8 mouse cellular contexts compared by ENCODE assay signal in the genomic region with DNA sequence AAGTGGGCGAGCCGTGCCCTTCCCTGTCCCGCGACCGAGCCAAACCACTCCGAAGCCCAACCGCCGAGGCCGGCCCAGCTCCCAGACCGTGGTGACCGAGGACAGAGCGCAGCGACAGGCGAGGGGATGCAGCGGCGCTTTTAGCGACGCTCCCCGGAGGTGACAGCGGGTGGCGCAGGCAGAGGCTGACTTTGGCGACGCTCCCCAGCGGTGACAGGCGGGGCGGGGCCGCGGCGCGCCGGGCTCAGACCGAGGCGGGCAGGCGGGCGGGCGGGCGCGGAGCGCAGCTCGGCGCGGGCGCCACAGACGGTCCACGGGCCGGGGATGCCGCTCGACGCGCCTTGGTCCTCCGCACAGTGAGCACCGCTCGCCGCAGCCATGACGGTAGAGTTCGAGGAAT. TPM values are rescaled to one million over a fixed set of nuclear protein-coding genes. Genes with fewer than 3 reads are reported as not detected.
DNase-seq lines count a peak whose midpoint lies in the region; ATAC-seq lines count a peak whose summit lies in the region.

No protein-coding gene starts in this region.

- H3K4me1 ChIP-seq in hindbrain, embryonic 16.5 days (ENCODE audit: control insufficient read depth, insufficient read depth, low read depth, low read length), result peaks cover 41% of the 10 kb centered on the region

- H3K4me3 ChIP-seq in hindbrain, embryonic 16.5 days (ENCODE audit: low read length), result peak overlapping the region; percentile 97

- no peaks in the 10 kb centered on the region for H3K9me3 ChIP-seq in hindbrain, embryonic 16.5 days (ENCODE audit: control insufficient read depth, low read length)

- DNase-seq in ZHBTc4 (ENCODE audit: low read depth, low spot score), result peak; percentile 90
- peak; percentile 96 for DNase-seq in cerebellum, postnatal 10 days
- DNase-seq in gastrocnemius, adult 18-20 months (ENCODE audit: low spot score), result peak; percentile 84
- peak; percentile 81 to 82 for DNase-seq in left cerebral cortex, postnatal 25 days (ENCODE audit: low spot score in 2 of 2)
- DNase-seq in right cerebral cortex, postnatal 25 days, result peak; percentile 88
- DNase-seq in yolk sac, embryonic 10.5 days (ENCODE audit: low spot score), result peak; percentile 89

- ATAC-seq in hindbrain, embryonic 16.5 days, result peak; percentile 88
- ATAC-seq in megakaryocyte-erythroid progenitor cell, adult 5-6 weeks (replicated peaks; ENCODE audit: low FRiP score, low TSS enrichment, poor library complexity, severe bottlenecking), result peak; percentile 49

- peak overlapping the region; percentile 94 for H3K9ac ChIP-seq in hindbrain, embryonic 16.5 days (ENCODE audit: low read depth, low read length)

- peak overlapping the region; percentile 93 for H3K4me2 ChIP-seq in hindbrain, embryonic 16.5 days (ENCODE audit: low read length)

- peaks cover 30% of the 10 kb centered on the region for H3K36me3 ChIP-seq in hindbrain, embryonic 16.5 days (ENCODE audit: control insufficient read depth, insufficient read depth, low read length)

- peak overlapping the region; percentile 100 for H3K27ac ChIP-seq in hindbrain, embryonic 16.5 days (ENCODE audit: low read depth, low read length)

- intact Hi-C loops in left cerebral cortex, postnatal 25 days (cut with DNase I), result no loop called here

- WGBS in hindbrain, embryonic 16.5 days, result 0% methylated on average over 56 of the region's 56 CpGs

- H3K27me3 ChIP-seq in hindbrain, embryonic 16.5 days (replicated peaks; ENCODE audit: control insufficient read depth, insufficient read depth, low read length), result no peaks in the 10 kb centered on the region

RNA-seq across cellular contexts. Expression of gene Acap3, which starts 0.4 kb away (rescaled TPM):
- 1 to 10 TPM; 6.6 to 7.3 TPM for total RNA-seq in gastrocnemius, adult 18-20 months (2021)
- polyA plus RNA-seq in hindbrain, embryonic 16.5 days (2015; fragmentation: Nextera tagmentation; extraction: Ambion mirVana), result 62.3 and 74.5 TPM in 2 replicates
- total RNA-seq in left cerebral cortex, postnatal 25 days (2021), result 100 to 1,000 TPM; 133 to 136 TPM
- total RNA-seq in megakaryocyte-erythroid progenitor cell, adult 5-6 weeks (2014; fragmentation: Nextera tagmentation), result 25.4 and 27.8 TPM in 2 replicates
- 9.0 and 23.4 TPM in 2 replicates for total RNA-seq in megakaryocyte-erythroid progenitor cell, adult 5-6 weeks (2017)

RNA-seq across cellular contexts. Expression of gene Pusl1, which starts 0.4 kb away (rescaled TPM):
- 10 to 100 TPM; 11.2 to 13.2 TPM for total RNA-seq in gastrocnemius, adult 18-20 months (2021)
- 66.6 and 66.7 TPM in 2 replicates for polyA plus RNA-seq in hindbrain, embryonic 16.5 days (2015; fragmentation: Nextera tagmentation; extraction: Ambion mirVana)
- total RNA-seq in left cerebral cortex, postnatal 25 days (2021), result 10 to 100 TPM; 60.5 to 65.5 TPM
- total RNA-seq in megakaryocyte-erythroid progenitor cell, adult 5-6 weeks (2014; fragmentation: Nextera tagmentation), result 24.6 and 44.0 TPM in 2 replicates
- total RNA-seq in megakaryocyte-erythroid progenitor cell, adult 5-6 weeks (2017), result 32.7 and 40.2 TPM in 2 replicates

RNA-seq across cellular contexts. Expression of gene Ints11, which starts 22.7 kb away (rescaled TPM):
- 10 to 100 TPM; 13.9 to 14.0 TPM for total RNA-seq in gastrocnemius, adult 18-20 months (2021)
- polyA plus RNA-seq in hindbrain, embryonic 16.5 days (2015; fragmentation: Nextera tagmentation; extraction: Ambion mirVana), result 67.2 and 74.7 TPM in 2 replicates
- 10 to 100 TPM; 38.1 to 38.5 TPM for total RNA-seq in left cerebral cortex, postnatal 25 days (2021)
- 49.7 and 65.3 TPM in 2 replicates for total RNA-seq in megakaryocyte-erythroid progenitor cell, adult 5-6 weeks (2014; fragmentation: Nextera tagmentation)
- total RNA-seq in megakaryocyte-erythroid progenitor cell, adult 5-6 weeks (2017), result 31.3 and 34.2 TPM in 2 replicates

RNA-seq across cellular contexts. Expression of gene Cptp, which starts 22.8 kb away (rescaled TPM):
- total RNA-seq in gastrocnemius, adult 18-20 months (2021), result 10 to 100 TPM; 13.0 to 16.2 TPM
- 30.2 and 31.7 TPM in 2 replicates for polyA plus RNA-seq in hindbrain, embryonic 16.5 days (2015; fragmentation: Nextera tagmentation; extraction: Ambion mirVana)
- total RNA-seq in left cerebral cortex, postnatal 25 days (2021), result 10 to 100 TPM; 25.5 to 31.8 TPM
- 8.2 and 13.3 TPM in 2 replicates for total RNA-seq in megakaryocyte-erythroid progenitor cell, adult 5-6 weeks (2014; fragmentation: Nextera tagmentation)
- 6.4 and 8.2 TPM in 2 replicates for total RNA-seq in megakaryocyte-erythroid progenitor cell, adult 5-6 weeks (2017)

RNA-seq across cellular contexts. Expression of gene Tas1r3, which starts 28.9 kb away (rescaled TPM):
- under 1 TPM; 0.09 to 0.12 TPM for total RNA-seq in gastrocnemius, adult 18-20 months (2021)
- 0.29 and 0.40 TPM in 2 replicates for polyA plus RNA-seq in hindbrain, embryonic 16.5 days (2015; fragmentation: Nextera tagmentation; extraction: Ambion mirVana)
- under 1 TPM; 0.27 to 0.32 TPM for total RNA-seq in left cerebral cortex, postnatal 25 days (2021)
- total RNA-seq in megakaryocyte-erythroid progenitor cell, adult 5-6 weeks (2014; fragmentation: Nextera tagmentation), result 1.2 TPM in 1 of 2 replicates, not detected in the other
- total RNA-seq in megakaryocyte-erythroid progenitor cell, adult 5-6 weeks (2017), result 0.19 TPM in 1 of 2 replicates, not detected in the other

Comparison
In these comparisons a context has a peak if more than half of its experiments do, and no peak if none do; other contexts are left out.
1. Peak in every context shown above with its lines: DNase-seq, ATAC-seq, H3K4me3 ChIP-seq and H3K27ac ChIP-seq.
2. RNA of gene Acap3, which starts 0.4 kb away (total RNA-seq): 133 to 136 TPM in left cerebral cortex, postnatal 25 days; 9.0 to 27.8 TPM in megakaryocyte-erythroid progenitor cell, adult 5-6 weeks and 6.6 to 7.3 TPM in gastrocnemius, adult 18-20 months; every median in the first group is over 4 times any median in the second.